Mouse (Mus musculus) kidney, postnatal 14 days (tissue): ENCODE results near the gene Sh2b3.
A peak's percentile ranks its signal among the peaks of the same experiment; 100 is the strongest.

Experiments used
- DNase-seq: peaks from one replicate; pipeline ENCODE4 v3.0.0; 2022; ENCODE audit warnings: mixed read lengths

Gene Sh2b3

GRCm38 (mm10) chr5:121822786-121823505, 14.5 kb downstream of the Sh2b3 start:
- DNase-seq: no peak

DNA sequence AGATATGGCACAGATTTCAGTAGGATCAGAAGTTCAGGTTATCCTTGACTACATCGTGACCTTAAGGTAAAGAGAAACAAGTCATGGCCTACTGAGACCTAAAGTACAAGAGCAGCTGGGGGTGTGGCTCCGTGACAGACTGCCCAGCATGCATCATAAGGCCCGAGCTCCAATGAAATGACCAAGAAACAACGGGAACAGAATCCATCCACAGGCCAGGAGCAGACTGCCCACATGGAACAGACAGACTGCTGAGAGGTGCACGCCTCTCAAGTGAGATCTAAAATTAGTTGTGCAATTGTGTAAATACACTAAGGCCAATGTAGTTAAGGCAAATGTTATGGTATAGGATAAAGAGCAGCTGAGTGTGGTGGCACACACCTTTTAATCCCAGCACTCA, 15.9 kb downstream of the Sh2b3 start:
- DNase-seq: no peak

GRCm38 (mm10) chr5:121821116-121821515, 16.3 kb downstream of the Sh2b3 start:
- no peak for DNase-seq

DNA sequence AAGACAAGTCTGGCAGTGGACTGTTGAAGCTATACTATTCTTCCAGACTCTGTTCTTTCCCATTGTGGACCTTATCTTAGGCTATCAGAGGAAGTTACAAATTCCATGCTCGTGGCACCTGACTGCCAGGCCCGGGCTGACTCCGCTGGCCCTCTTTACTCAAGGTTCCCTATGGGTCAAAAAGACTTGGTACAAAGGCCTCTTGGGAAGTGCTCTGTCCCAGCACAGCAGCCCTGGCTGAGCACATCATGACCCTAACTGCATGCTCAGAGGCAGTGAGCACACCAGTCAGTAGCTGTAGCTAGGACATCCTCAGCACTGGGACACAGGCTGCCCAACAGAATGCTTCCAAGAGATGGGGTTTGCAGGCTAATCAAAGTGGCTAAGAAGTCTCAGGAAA, 16.8 kb downstream of the Sh2b3 start:
- no peak for DNase-seq

GRCm38 (mm10) chr5:121820161-121820560, 17.3 kb downstream of the Sh2b3 start:
- no peak for DNase-seq

DNA sequence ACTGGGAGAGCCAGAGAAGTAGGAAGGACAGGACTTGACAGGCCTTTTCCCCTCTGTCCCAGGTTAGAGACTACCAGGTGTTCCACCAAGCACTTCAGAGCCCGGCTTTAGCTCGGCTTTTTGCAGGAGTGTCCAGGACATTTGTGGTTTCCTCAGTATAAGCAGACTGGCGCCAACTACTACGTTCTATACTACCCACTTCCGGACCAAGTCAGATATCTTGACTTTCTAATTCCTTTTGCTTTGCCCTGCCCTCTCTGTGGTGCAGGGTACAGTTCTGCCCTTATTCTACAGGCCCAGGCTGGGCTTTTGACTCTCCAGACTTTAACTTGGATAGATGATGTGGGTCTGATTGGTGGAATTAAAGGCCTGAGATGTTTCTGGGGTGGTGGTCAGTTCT, 17.9 kb downstream of the Sh2b3 start:
- DNase-seq: no peak

GRCm38 (mm10) chr5:121818862-121819261, 18.6 kb downstream of the Sh2b3 start:
- DNase-seq: no peak

GRCm38 (mm10) chr5:121818401-121818800, 19.0 kb downstream of the Sh2b3 start:
- no peak for DNase-seq

DNA sequence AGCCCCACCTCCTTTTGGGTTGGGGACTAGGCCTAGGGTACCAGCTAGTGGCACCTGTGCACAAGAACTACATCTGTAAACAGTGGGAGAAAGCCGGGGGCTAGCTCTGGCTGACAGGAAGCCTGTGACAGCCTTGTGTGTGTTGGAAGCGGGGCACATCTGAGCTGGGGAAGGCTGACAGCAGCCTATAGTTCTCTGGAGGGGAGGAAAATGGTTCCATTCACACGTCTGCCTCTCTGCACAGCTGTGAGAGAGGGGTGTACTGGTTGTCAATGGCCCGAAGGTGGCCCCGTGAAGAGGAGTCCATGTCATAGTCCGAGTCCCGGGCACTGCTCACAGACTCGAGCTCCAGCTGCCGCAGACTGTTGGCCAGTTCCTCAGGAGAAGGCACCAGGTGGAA, 19.9 kb downstream of the Sh2b3 start:
- no peak for DNase-seq

DNA sequence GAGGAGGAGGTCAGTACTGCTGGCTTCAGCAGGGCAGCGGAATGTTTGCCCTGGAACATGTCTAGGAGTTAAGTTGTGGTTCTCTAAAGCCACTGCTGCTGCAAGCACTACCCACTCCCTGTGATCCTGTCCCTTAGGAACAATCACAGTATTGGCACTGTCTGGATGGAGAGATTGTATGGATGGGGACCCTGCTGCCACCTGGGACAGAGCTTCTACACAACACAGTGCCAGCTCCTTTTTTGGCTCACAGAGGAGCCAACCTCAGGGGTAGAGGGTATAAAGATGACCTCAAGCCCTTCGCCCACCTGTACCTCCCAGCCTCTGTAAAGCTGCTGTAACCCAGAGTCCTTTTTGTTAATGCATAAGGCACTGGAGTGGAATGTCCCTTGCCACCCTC, 20.8 kb downstream of the Sh2b3 start:
- DNase-seq: no peak

DNA sequence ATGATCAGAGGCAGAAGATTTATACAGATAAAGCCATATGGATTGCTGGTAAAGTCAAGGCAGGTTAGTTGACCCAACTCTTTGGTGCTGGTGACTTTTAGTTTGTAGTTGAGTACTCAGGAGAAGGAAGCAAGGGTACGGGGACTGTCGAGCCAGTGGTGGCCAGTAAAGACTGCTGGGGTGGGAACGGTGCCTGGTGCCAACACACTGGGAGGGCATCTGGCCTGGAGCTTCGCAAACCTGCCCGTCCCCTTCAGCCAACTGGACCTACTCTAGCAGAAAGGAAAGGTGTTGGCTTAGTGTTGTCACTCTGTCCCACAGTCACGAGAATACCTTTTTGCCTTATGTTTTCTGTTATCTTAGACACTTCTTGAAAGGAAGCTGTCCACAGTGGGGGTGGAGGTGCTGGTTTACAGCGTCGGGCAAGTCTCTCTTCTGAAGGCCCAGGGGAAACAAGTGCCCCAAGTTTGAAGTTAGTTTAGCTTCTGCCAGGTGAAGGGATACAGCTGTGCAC, 21.5 kb downstream of the Sh2b3 start:
- no peak for DNase-seq

DNA sequence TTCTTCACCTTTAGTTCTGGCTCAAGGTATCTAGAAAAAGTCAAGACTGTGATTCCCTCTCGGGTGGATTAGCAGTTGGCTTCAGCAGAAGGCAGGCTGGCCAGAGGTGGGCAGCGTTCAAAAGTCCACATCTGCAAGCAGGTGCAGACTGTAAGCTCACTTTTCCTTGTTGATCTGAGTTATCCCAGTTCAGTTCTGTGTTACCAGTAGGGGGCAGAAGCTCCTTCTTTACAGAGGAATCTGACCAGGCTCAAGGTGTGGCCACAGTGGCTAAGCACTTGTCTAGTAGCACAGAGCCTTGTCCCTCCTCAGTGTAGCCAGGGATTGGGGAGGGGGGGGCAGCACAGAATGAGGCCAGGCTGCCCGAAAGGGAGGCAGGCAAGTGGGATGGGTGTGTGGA, 22.4 kb downstream of the Sh2b3 start:
- peak; percentile 85 for DNase-seq

GRCm38 (mm10) chr5:121813744-121814143, 23.7 kb downstream of the Sh2b3 start:
- no peak for DNase-seq

GRCm38 (mm10) chr5:121812526-121813243, 24.8 kb downstream of the Sh2b3 start:
- no peak for DNase-seq

GRCm38 (mm10) chr5:121811485-121811931, 25.9 kb downstream of the Sh2b3 start:
- no peak for DNase-seq

- no peak for DNase-seq
Measured at GRCm38 (mm10) chr5:121810331-121811151, 26.9 kb downstream of the Sh2b3 start.

DNA sequence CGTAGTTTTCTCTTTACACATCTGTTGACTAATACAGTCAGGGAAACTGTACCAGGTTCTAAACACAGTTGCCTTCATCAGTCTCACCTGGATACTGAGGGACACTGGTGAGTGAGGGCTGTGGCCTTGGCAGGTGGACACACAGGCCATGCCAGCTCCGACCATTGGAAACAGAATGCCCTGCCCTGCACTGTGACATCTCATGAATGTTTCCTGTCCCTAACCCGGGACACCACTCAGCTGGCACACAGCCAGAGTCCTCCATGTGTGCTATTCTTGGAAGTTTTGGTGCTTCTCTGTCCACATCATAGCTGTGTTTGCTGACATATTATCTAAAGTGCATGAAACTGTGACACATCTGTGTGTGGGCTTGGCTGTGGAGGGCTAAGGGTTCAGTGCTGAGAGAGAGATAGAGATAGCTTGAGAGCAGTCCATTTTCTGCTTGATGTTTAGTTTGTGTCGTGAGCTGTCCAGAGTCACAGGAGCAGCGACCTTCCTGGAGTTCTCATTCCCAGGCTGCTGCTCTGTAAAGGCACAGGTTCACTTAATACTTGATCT, 27.7 kb downstream of the Sh2b3 start:
- DNase-seq: peak; percentile 64

DNA sequence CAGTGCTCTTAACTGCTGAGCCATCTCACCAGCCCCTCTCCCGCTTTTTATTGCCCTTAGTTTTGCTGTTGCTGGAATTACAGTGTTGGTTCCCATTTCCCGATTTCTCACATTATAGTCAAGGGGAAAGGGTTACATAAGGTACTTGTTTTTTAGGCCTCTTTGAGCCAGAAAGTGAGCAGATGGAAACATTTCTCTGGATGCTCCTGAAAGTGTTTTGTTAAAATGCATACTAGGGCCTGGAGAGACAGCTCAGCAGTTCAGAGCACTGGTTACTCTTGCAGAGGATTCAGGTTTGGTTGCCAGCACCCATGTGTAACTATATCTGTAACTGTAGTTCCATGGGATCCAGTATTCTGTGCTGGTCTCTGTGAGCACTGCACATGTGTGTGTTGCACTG, 29.2 kb downstream of the Sh2b3 start:
- no peak for DNase-seq

- DNase-seq: no peak
Measured at GRCm38 (mm10) chr5:121807186-121807585, 30.3 kb downstream of the Sh2b3 start.

GRCm38 (mm10) chr5:121798447-121798846, 39.0 kb downstream of the Sh2b3 start:
- no peak for DNase-seq

GRCm38 (mm10) chr5:121795800-121796199, 41.6 kb downstream of the Sh2b3 start:
- DNase-seq: no peak

DNA sequence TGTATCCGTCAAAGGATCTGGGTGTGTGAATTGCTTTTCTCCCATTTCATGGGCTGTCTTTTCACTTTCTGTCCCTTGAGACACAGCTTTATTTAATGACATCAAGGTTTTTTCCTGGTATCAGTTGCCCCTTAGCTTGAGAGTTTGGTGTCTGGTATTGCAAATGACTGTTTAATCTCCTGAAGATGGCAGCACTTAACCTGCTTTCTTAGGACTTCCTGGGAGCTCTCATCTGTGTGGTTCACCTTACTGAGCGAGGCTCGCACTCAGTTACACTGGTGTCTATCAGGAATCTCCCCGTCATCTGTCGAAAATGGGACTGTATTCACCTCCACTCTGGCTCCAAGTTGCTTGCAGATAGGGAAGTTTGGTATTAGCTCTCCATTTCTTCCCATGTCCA, 46.4 kb downstream of the Sh2b3 start:
- no peak for DNase-seq
